Mouse (Mus musculus) myocyte (in vitro differentiated cells): ENCODE measurements around the gene Slc29a2.

Source experiments
- CEBPB ChIP-seq: IDR thresholded peaks from 2 replicates; pipeline ENCODE4 v1.6.1; 2011; ENCODE audit warnings: mild to moderate bottlenecking, moderate library complexity; ENCODE audit not compliant: poor library complexity, insufficient read depth, severe bottlenecking
- MAX ChIP-seq: IDR thresholded peaks from one replicate; pipeline ENCODE4 v1.6.1; 2011; ENCODE audit warnings: low read depth, mild to moderate bottlenecking, control low read depth
- MYOG ChIP-seq, 3 experiments: IDR thresholded peaks; one replicate each; pipeline ENCODE4 v1.6.1; 2011; ENCODE audit warnings: control low read depth in 2 of 3, low read depth in 2 of 3, mild to moderate bottlenecking in 2 of 3; ENCODE audit not compliant: insufficient read length in 2 of 3, control insufficient read depth in 1 of 3, insufficient read depth in 1 of 3
- POLR2A ChIP-seq: IDR thresholded peaks from one replicate; pipeline ENCODE4 v1.6.1; 2011; ENCODE audit warnings: low read depth, mild to moderate bottlenecking, control low read depth, moderate library complexity; ENCODE audit not compliant: insufficient read length
- POLR2AphosphoS2 ChIP-seq: IDR thresholded peaks from one replicate; pipeline ENCODE4 v1.6.1; 2011; ENCODE audit warnings: low read depth, control low read depth; ENCODE audit not compliant: insufficient read length
- TCF12 ChIP-seq: IDR thresholded peaks from one replicate; pipeline ENCODE4 v1.6.1; 2011; ENCODE audit warnings: mild to moderate bottlenecking, control low read depth; ENCODE audit not compliant: poor library complexity, insufficient read depth, severe bottlenecking
- TCF3 ChIP-seq: IDR thresholded peaks from one replicate; pipeline ENCODE4 v1.6.1; 2011; ENCODE audit warnings: low read depth, control low read depth; ENCODE audit not compliant: insufficient read length
- USF1 ChIP-seq: IDR thresholded peaks from one replicate; pipeline ENCODE4 v1.6.1; 2011; ENCODE audit warnings: low read depth, mild to moderate bottlenecking, control low read depth, moderate library complexity

GRCm38 (mm10) chr19:5052853-5053252 lies 29.2 kb downstream of the Slc29a2 start:
- TF ChIP-seq USF1 (no peak), POLR2A (no peak), MYOG (IDR thresholded peaks at IDR 0.05; ENCODE audit: control insufficient read depth in 1 of 3, insufficient read depth in 1 of 3, insufficient read length in 2 of 3, low read depth in 2 of 3) (no peak), TCF12 (no peak), MAX (no peak), POLR2AphosphoS2 (no peak), TCF3 (no peak), CEBPB (no peak)
